Mouse (Mus musculus) erythroblast, embryonic 14.5 days (primary cell): ENCODE data around the gene Runx2. TPM values are rescaled to one million over a fixed set of nuclear protein-coding genes. Genes with fewer than 3 reads are reported as not detected.

Experiments
- H3K27me3 ChIP-seq: 2 replicates; pipeline ENCODE4 v1.6.1; 2012; ENCODE audit warnings: inconsistent platforms; ENCODE audit not compliant: control insufficient read depth
- H3K36me3 ChIP-seq: 2 replicates; pipeline ENCODE4 v1.6.1; 2012; ENCODE audit warnings: mild to moderate bottlenecking, inconsistent platforms; ENCODE audit not compliant: control insufficient read depth
- H3K4me1 ChIP-seq: 2 replicates; pipeline ENCODE4 v1.6.1; 2012; ENCODE audit warnings: inconsistent platforms; ENCODE audit not compliant: control insufficient read depth
- H3K4me3 ChIP-seq: replicated peaks from 2 replicates; pipeline ENCODE3; 2012; ENCODE audit warnings: moderate library complexity, mild to moderate bottlenecking, inconsistent platforms
- H3K9me3 ChIP-seq: 2 replicates; pipeline ENCODE4 v1.6.1; 2012; ENCODE audit warnings: low read length, inconsistent platforms, mixed read lengths; ENCODE audit not compliant: control insufficient read depth
- GATA1 ChIP-seq: IDR thresholded peaks from 2 replicates; pipeline ENCODE4 v1.6.1; 2012; ENCODE audit warnings: low read length, inconsistent platforms, mixed read lengths
- TAL1 ChIP-seq: IDR thresholded peaks from 3 replicates; pipeline ENCODE4 v1.6.1; 2012; ENCODE audit warnings: low read length, inconsistent platforms, mixed read lengths
- polyA plus RNA-seq: library from polyadenylated mRNA; stranded (reverse); fragments of >175 nt; gene quantifications from 2 replicates; pipeline ENCODE4 v1.2.3, GENCODE M21; 2012

The Runx2 gene
- polyA plus RNA-seq, 1 experiment, result 0.05 TPM

GRCm38 (mm10) chr17:44707956-44708355 is 106.6 kb downstream of the Runx2 start:
- Histone ChIP-seq H3K4me1 (no peaks in the 10 kb centered on the region), H3K4me3 (no peak overlapping the region), H3K9me3 (no peaks in the 10 kb centered on the region), H3K36me3 (no peaks in the 10 kb centered on the region), H3K27me3 (no peaks in the 10 kb centered on the region)
- no peak for TF ChIP-seq TAL1
- no peak for TF ChIP-seq GATA1

DNA sequence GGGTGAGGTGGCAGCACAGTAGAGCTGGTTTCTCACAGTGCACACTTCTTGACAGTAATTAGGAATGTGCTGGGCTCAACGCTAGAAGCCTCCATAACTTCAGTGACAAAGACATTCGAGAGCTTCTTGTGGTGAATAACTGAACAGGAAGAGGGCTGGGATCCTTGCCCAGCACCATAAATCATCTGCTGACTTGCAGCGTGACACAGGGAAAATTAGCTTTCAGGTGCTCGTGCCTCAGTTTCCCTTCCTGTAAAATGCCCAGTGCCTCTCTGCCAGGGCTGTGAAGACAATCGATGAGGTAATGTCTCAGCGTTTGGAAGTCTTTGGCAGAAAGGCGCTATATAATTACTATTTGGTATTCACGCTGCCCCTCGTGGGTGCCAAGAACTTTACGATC is 108.1 kb downstream of the Runx2 start:
- TF ChIP-seq TAL1, result no peak
- no peak for TF ChIP-seq GATA1
- H3K4me1 ChIP-seq, result no peaks in the 10 kb centered on the region

GRCm38 (mm10) chr17:44702506-44703298 is 111.9 kb downstream of the Runx2 start:
- Histone ChIP-seq H3K27me3 (no peaks in the 10 kb centered on the region), H3K9me3 (no peaks in the 10 kb centered on the region)
- TF ChIP-seq GATA1 (no peak), TAL1 (no peak)

More for the DNA sequence above, 108.1 kb downstream of the Runx2 start:
- no peaks in the 10 kb centered on the region for H3K27me3 ChIP-seq
- H3K9me3 ChIP-seq, result no peaks in the 10 kb centered on the region
- H3K36me3 ChIP-seq, result no peaks in the 10 kb centered on the region
- H3K4me3 ChIP-seq, result no peak overlapping the region

GRCm38 (mm10) chr17:44701531-44701930 is 113.1 kb downstream of the Runx2 start:
- no peak overlapping the region for H3K4me3 ChIP-seq
- TF ChIP-seq TAL1 (no peak), GATA1 (no peak)

More at GRCm38 (mm10) chr17:44702506-44703298, 111.9 kb downstream of the Runx2 start:
- H3K36me3 ChIP-seq, result no peaks in the 10 kb centered on the region
- no peak overlapping the region for H3K4me3 ChIP-seq
- H3K4me1 ChIP-seq, result no peaks in the 10 kb centered on the region

GRCm38 (mm10) chr17:44700326-44700725 is 114.3 kb downstream of the Runx2 start:
- Histone ChIP-seq H3K4me1 (no peaks in the 10 kb centered on the region), H3K36me3 (no peaks in the 10 kb centered on the region), H3K4me3 (no peak overlapping the region), H3K9me3 (no peaks in the 10 kb centered on the region), H3K27me3 (no peaks in the 10 kb centered on the region)
- TF ChIP-seq TAL1 (no peak), GATA1 (no peak)

More at GRCm38 (mm10) chr17:44701531-44701930, 113.1 kb downstream of the Runx2 start:
- H3K36me3 ChIP-seq, result no peaks in the 10 kb centered on the region
- H3K4me1 ChIP-seq, result no peaks in the 10 kb centered on the region
- no peaks in the 10 kb centered on the region for H3K9me3 ChIP-seq
- H3K27me3 ChIP-seq, result no peaks in the 10 kb centered on the region

DNA sequence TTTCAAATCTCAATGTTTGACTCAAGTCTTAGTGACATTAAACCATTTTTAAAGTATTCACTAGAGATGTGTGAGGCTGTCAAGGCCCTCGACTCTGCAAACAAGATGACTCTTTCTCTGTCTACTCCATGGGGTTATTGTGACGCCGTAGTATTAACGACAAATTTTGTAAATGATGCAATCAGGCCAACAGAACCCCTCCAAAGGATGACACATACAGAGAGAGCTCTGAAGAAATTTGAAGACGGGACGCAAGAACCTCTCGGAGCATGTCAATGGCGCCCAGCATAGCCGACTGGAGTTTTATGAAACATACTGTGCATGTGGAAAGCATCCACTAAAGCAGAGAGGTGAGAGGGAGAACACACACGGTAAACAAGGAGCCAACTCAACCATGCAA is 117.5 kb downstream of the Runx2 start:
- no peak for TF ChIP-seq GATA1
- TF ChIP-seq TAL1, result no peak

GRCm38 (mm10) chr17:44693552-44693951 is 121.0 kb downstream of the Runx2 start:
- Histone ChIP-seq H3K27me3 (no peaks in the 10 kb centered on the region), H3K36me3 (no peaks in the 10 kb centered on the region), H3K4me3 (no peak overlapping the region), H3K9me3 (no peaks in the 10 kb centered on the region), H3K4me1 (no peaks in the 10 kb centered on the region)
- TF ChIP-seq GATA1, result no peak
- no peak for TF ChIP-seq TAL1

More for the DNA sequence above, 117.5 kb downstream of the Runx2 start:
- Histone ChIP-seq H3K4me1 (no peaks in the 10 kb centered on the region), H3K4me3 (no peak overlapping the region), H3K36me3 (no peaks in the 10 kb centered on the region), H3K27me3 (no peaks in the 10 kb centered on the region), H3K9me3 (no peaks in the 10 kb centered on the region)

DNA sequence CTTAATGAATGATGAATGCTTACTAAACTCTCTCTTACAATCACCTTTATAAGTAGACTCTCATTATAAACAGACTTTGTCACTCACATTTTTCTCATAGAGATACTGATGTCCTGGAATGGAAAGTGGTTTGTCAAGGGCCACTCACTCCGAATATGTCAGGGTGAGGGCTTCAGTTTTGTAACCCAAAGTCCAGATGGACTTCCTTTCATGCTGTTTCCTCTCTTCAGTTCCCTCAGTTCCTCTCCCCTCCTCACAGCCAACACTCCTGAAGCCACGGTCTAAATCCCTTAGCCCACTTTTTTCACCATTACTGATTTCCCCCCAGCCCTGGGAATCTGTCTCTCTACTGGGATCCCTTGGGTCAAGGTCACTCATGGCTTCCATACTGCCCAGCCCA is 123.1 kb downstream of the Runx2 start:
- no peak overlapping the region for H3K4me3 ChIP-seq
- no peak for TF ChIP-seq GATA1
- no peak for TF ChIP-seq TAL1
- H3K36me3 ChIP-seq, result no peaks in the 10 kb centered on the region
- no peaks in the 10 kb centered on the region for H3K4me1 ChIP-seq
- no peaks in the 10 kb centered on the region for H3K27me3 ChIP-seq
- H3K9me3 ChIP-seq, result no peaks in the 10 kb centered on the region

DNA sequence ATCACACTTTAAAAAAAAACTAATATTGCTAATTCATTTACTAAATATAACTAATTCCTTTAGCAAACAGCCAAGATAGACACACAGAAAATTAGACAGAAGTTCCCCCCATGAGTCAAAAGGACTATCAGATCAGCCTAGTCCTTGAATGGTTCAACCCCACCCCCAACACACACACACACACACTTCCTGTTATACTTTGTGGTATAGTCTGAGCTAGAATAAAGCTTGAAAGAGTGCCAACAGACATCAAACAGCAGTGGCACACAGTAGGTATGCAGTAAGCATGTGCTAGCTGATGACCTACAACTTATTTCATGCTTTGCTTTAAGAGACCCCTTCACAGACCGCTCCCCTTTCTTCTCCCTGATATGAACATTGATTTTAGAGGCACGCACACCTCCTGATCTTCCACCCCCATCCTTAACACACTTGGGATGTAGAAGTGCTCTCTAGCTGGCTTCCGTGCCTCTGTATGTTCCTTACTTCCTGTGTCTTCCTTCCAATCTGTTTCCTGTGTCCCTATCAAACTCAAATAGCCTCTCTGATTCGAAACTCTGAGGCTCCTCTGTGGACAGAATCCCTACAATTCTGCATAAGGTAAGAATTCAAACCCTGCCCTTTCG is 124.1 kb downstream of the Runx2 start:
- Histone ChIP-seq H3K9me3 (no peaks in the 10 kb centered on the region), H3K4me1 (no peaks in the 10 kb centered on the region), H3K27me3 (no peaks in the 10 kb centered on the region), H3K36me3 (no peaks in the 10 kb centered on the region), H3K4me3 (no peak overlapping the region)
- TF ChIP-seq TAL1 (no peak), GATA1 (no peak)
